ENCODE assay signal across 31 mouse cellular contexts in genomic region chr16:11399845-11400565, GRCm38 (mm10).
DNase-seq lines count a peak whose midpoint lies in the region; ATAC-seq and TF ChIP-seq lines count a peak whose summit lies in the region.
"Had no signal": no experiment of that assay in that cellular context is flagged by ENCODE, and none has a peak within 500 bp of the region (broad histone marks: within the 10 kb centered on the region; RNA-seq: fewer than 3 reads in every experiment).

No protein-coding gene starts in this region.

- no peak overlapping the region for H3K4me3 ChIP-seq in kidney, adult 2 months (ENCODE audit: insufficient read depth, low read depth, low read length)
- H3K4me3 ChIP-seq in spleen, adult 2 months (ENCODE audit: extremely low read depth, insufficient read depth, insufficient read length): peak overlapping the region; percentile 45
- H3K4me3 ChIP-seq in bone marrow, adult 2 months (replicated peaks; ENCODE audit: control insufficient read depth, low read depth, low read length): no peak overlapping the region
- H3K4me3 ChIP-seq: embryonic facial prominence, embryonic 10.5 days; embryonic facial prominence, embryonic 15.5 days; forebrain, embryonic 12.5 days; heart, adult 2 months; heart, embryonic 12.5 days; hindbrain, embryonic 13.5 days; limb, embryonic 10.5 days; limb, embryonic 15.5 days; liver, embryonic 13.5 days; midbrain, embryonic 13.5 days had no signal

- ATAC-seq in monocyte, adult 5-6 weeks (replicated peaks; ENCODE audit: insufficient number of reproducible peaks, low FRiP score, low TSS enrichment, poor library complexity, severe bottlenecking): no peak
- ATAC-seq: forebrain, postnatal 0 days; intestine, embryonic 16.5 days; lung, postnatal 0 days; midbrain, embryonic 13.5 days had no signal

- H3K36me3 ChIP-seq in kidney, adult 2 months (ENCODE audit: control insufficient read depth, insufficient read depth, low read length): peaks cover 5% of the 10 kb centered on the region
- peaks cover 9% of the 10 kb centered on the region for H3K36me3 ChIP-seq in spleen, adult 2 months (ENCODE audit: control insufficient read depth, insufficient read depth, low read length)
- H3K36me3 ChIP-seq: liver, embryonic 13.5 days had no signal

- peaks cover 14% of the 10 kb centered on the region; the same call in 1 of the 2 replicates for H3K4me1 ChIP-seq in kidney, adult 2 months (ENCODE audit: control insufficient read depth, insufficient read depth, low read length)
- peaks cover 20% of the 10 kb centered on the region; the same call in 1 of the 2 replicates for H3K4me1 ChIP-seq in spleen, adult 2 months (ENCODE audit: control insufficient read depth, insufficient read depth, insufficient read length)
- no peaks in the 10 kb centered on the region; the same call in 1 of the 2 replicates for H3K4me1 ChIP-seq in bone marrow, adult 2 months (ENCODE audit: control insufficient read depth, insufficient read depth, low read length)
- H3K4me1 ChIP-seq: embryonic facial prominence, embryonic 10.5 days; embryonic facial prominence, embryonic 15.5 days; forebrain, embryonic 12.5 days; heart, embryonic 12.5 days; hindbrain, embryonic 13.5 days; limb, embryonic 10.5 days; limb, embryonic 15.5 days; liver, embryonic 13.5 days; midbrain, embryonic 13.5 days had no signal

- no peaks in the 10 kb centered on the region for H3K27me3 ChIP-seq in kidney, adult 2 months (replicated peaks; ENCODE audit: control insufficient read depth, insufficient read depth, low read length)
- no peaks in the 10 kb centered on the region for H3K27me3 ChIP-seq in spleen, adult 2 months (ENCODE audit: control insufficient read depth, insufficient read depth, low read length)
- H3K27me3 ChIP-seq: CH12.LX; embryonic facial prominence, embryonic 15.5 days; forebrain, embryonic 12.5 days; heart, embryonic 12.5 days; hindbrain, embryonic 13.5 days; limb, embryonic 15.5 days; liver, embryonic 13.5 days; midbrain, embryonic 13.5 days had no signal

- peak; percentile 76 for DNase-seq in kidney, adult 2 months
- no peak for DNase-seq in kidney, postnatal 4 days
- DNase-seq in spleen, adult 2 months (ENCODE audit: low read depth in 1 of 2, low spot score in 2 of 2): peak in 1 of 2 experiments; percentile 33
- no peak for DNase-seq in spleen, postnatal 10 days (ENCODE audit: low spot score in 2 of 2)
- no peak for DNase-seq in urinary bladder, postnatal 14 days (ENCODE audit: low spot score)
- DNase-seq: adrenal gland, postnatal 10 days; cerebellum, adult 18-20 months; cerebellum, postnatal 25 days; forebrain, postnatal 0 days; heart, adult 2 months; heart, postnatal 4 days; liver, embryonic 13.5 days; lung, adult 18-20 months; lung, postnatal 4 days; right cerebral cortex, adult 18-20 months; thymus, adult 2 months; thymus, postnatal 36 days had no signal

- no peak for TF ChIP-seq POLR2A in kidney, adult 2 months (IDR thresholded peaks at IDR 0.05; ENCODE audit: low read depth, low read length)
- TF ChIP-seq POLR2A in spleen, adult 2 months (IDR thresholded peaks at IDR 0.05; ENCODE audit: low read depth, low read length): no peak
- TF ChIP-seq POLR2A in bone marrow, adult 2 months (IDR thresholded peaks at IDR 0.05; ENCODE audit: borderline replicate concordance, control insufficient read depth, low read depth, low read length): no peak

- peak overlapping the region; percentile 30; the same call in 1 of the 2 replicates for H3K27ac ChIP-seq in kidney, adult 2 months (ENCODE audit: insufficient read depth, low read depth, low read length)
- H3K27ac ChIP-seq in spleen, adult 2 months (ENCODE audit: insufficient read depth, low read length): peak overlapping the region; percentile 93
- H3K27ac ChIP-seq in bone marrow, adult 2 months (ENCODE audit: control insufficient read depth, insufficient read depth, low read depth, low read length, poor library complexity): peak overlapping the region; percentile 44
- H3K27ac ChIP-seq: embryonic facial prominence, embryonic 10.5 days; embryonic facial prominence, embryonic 15.5 days; forebrain, embryonic 12.5 days; heart, adult 2 months; hindbrain, embryonic 13.5 days; kidney, postnatal 0 days; limb, embryonic 10.5 days; limb, embryonic 15.5 days; liver, embryonic 13.5 days; midbrain, embryonic 13.5 days had no signal

- no peak for TF ChIP-seq CTCF in kidney, adult 2 months (conservative IDR thresholded peaks at IDR 0.05; ENCODE audit: insufficient read depth, insufficient read length, low read depth, low read length)
- no peak for TF ChIP-seq CTCF in spleen, adult 2 months (IDR thresholded peaks at IDR 0.05; ENCODE audit: extremely low read depth, insufficient read depth, insufficient read length, insufficient replicate concordance)
- no peak for TF ChIP-seq CTCF in bone marrow, adult 2 months (IDR thresholded peaks at IDR 0.05; ENCODE audit: control insufficient read depth, insufficient read depth, low read length)

- 78% methylated on average over 6 of the region's 6 CpGs for WGBS in kidney, adult 2 months
- WGBS in spleen, adult 2 months: 63% methylated on average over 6 of the region's 6 CpGs
- 74% methylated on average over 6 of the region's 6 CpGs for WGBS in bone marrow, adult 2 months

Comparison
In these comparisons a context has a peak if more than half of its experiments do, and no peak if none do; other contexts are left out.
1. H3K27ac ChIP-seq: peak in every context shown above with its lines; median percentile 93 in spleen, adult 2 months; 44 in bone marrow, adult 2 months; 30 in kidney, adult 2 months.